9 mouse cellular contexts compared by ENCODE assay signal in the genomic region with DNA sequence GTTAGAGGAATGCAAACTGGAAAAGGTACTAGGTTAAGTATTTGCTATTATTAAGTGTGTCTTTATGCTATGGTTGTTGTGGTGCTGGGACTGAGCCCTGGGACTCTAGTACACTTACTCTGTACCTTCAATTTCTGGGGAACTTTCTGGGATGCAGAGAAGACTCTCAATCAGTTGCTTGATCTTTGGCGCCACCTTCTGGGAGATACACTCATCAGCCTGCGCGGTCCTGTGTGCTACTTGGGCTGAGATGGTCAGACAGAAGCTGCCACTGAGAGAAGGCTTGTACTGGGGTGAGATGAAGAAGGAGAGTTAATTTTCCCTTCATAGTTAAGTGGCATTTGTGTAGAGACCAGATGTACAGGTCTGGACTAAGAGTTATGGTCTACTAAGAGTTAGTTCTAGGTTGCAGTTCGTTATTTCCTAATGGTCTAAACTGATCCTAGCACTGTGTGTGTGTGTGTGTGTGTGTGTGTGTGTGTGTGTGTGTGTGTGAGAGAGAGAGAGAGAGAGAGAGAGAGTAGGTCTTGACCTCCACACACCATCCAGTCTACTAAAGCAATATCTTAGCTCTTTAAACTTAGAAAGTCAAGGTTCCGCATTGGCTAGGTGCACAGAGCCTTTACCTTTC. TPM values are rescaled to one million over a fixed set of nuclear protein-coding genes. Genes with fewer than 3 reads are reported as not detected.
DNase-seq lines count a peak whose midpoint lies in the region; ATAC-seq and TF ChIP-seq lines count a peak whose summit lies in the region.
"Had no signal": no experiment of that assay in that cellular context is flagged by ENCODE, and none has a peak within 500 bp of the region (broad histone marks: within the 10 kb centered on the region; RNA-seq: fewer than 3 reads in every experiment).

No protein-coding gene starts in this region.

- no peak overlapping the region for H3K4me3 ChIP-seq in bone marrow, adult 2 months (replicated peaks; ENCODE audit: control insufficient read depth, low read depth, low read length)
- no peak overlapping the region for H3K4me3 ChIP-seq in embryonic fibroblast, embryonic 13.5 days (ENCODE audit: insufficient read depth, low read length)
- H3K4me3 ChIP-seq in liver, postnatal 0 days (ENCODE audit: low read depth, low read length): no peak overlapping the region
- no peak overlapping the region for H3K4me3 ChIP-seq in neural tube, embryonic 15.5 days (replicated peaks)
- no peak overlapping the region for H3K4me3 ChIP-seq in thymus, adult 2 months (ENCODE audit: control insufficient read depth, insufficient read depth, low read length)
- H3K4me3 ChIP-seq: erythroblast, embryonic 14.5 days had no signal

- no peaks in the 10 kb centered on the region; the same call in 1 of the 2 replicates for H3K4me1 ChIP-seq in bone marrow, adult 2 months (ENCODE audit: control insufficient read depth, insufficient read depth, low read length)
- H3K4me1 ChIP-seq in embryonic fibroblast, embryonic 13.5 days (ENCODE audit: control insufficient read depth, insufficient read depth, low read length): peaks cover 3% of the 10 kb centered on the region; the same call in 1 of the 2 replicates
- no peaks in the 10 kb centered on the region for H3K4me1 ChIP-seq in liver, postnatal 0 days (ENCODE audit: insufficient read depth)
- no peaks in the 10 kb centered on the region for H3K4me1 ChIP-seq in neural tube, embryonic 15.5 days
- no peaks in the 10 kb centered on the region for H3K4me1 ChIP-seq in thymus, adult 2 months (replicated peaks; ENCODE audit: control insufficient read depth, insufficient read depth, low read length)

- H3K27me3 ChIP-seq in liver, postnatal 0 days (ENCODE audit: insufficient read depth, low read length): no peaks in the 10 kb centered on the region
- H3K27me3 ChIP-seq in neural tube, embryonic 15.5 days (replicated peaks): 0 out of 2 replicates have a peak, but pooled peaks cover 5% of the 10 kb centered on the region
- H3K27me3 ChIP-seq in thymus, adult 2 months (ENCODE audit: control insufficient read depth, insufficient read depth, low read length): no peaks in the 10 kb centered on the region

- no peak for TF ChIP-seq EP300 in liver, postnatal 0 days (IDR thresholded peaks at IDR 0.05; ENCODE audit: low read depth)

- no peaks in the 10 kb centered on the region for H3K9me3 ChIP-seq in liver, postnatal 0 days (ENCODE audit: low read length)
- no peaks in the 10 kb centered on the region for H3K9me3 ChIP-seq in neural tube, embryonic 15.5 days (replicated peaks)

- no peak overlapping the region for H3K9ac ChIP-seq in liver, postnatal 0 days (replicated peaks)
- no peak overlapping the region for H3K9ac ChIP-seq in neural tube, embryonic 15.5 days (replicated peaks)

- no peak; the same call in 1 of the 2 replicates for ATAC-seq in liver, postnatal 0 days
- ATAC-seq in neural tube, embryonic 15.5 days (ENCODE audit: low FRiP score): peak; percentile 88

- no peak overlapping the region for H3K4me2 ChIP-seq in liver, postnatal 0 days (ENCODE audit: low read depth, low read length)
- H3K4me2 ChIP-seq in neural tube, embryonic 15.5 days: no peak overlapping the region

- intact Hi-C loops in heart, postnatal 10 days (cut with DNase I): loop anchor here (1.0 to 10.0 kb wide), 3 partner anchors 66 to 238 kb away; partner anchors contain the start of gene Snapin

- WGBS in bone marrow, adult 2 months: 36% methylated on average over 5 of the region's 5 CpGs
- 37% methylated on average over 5 of the region's 5 CpGs for WGBS in liver, postnatal 0 days (ENCODE audit: insufficient replicate concordance)
- 39% methylated on average over 5 of the region's 5 CpGs for WGBS in neural tube, embryonic 15.5 days
- 39% methylated on average over 5 of the region's 5 CpGs for WGBS in thymus, adult 2 months

- no peak overlapping the region for H3K27ac ChIP-seq in bone marrow, adult 2 months (ENCODE audit: control insufficient read depth, insufficient read depth, low read depth, low read length, poor library complexity)
- H3K27ac ChIP-seq in embryonic fibroblast, embryonic 13.5 days (ENCODE audit: insufficient read depth, low read length): no peak overlapping the region
- no peak overlapping the region for H3K27ac ChIP-seq in liver, postnatal 0 days (ENCODE audit: low read depth)
- H3K27ac ChIP-seq in neural tube, embryonic 15.5 days (replicated peaks): no peak overlapping the region
- no peak overlapping the region for H3K27ac ChIP-seq in thymus, adult 2 months (ENCODE audit: control insufficient read depth, insufficient read depth, low read length)

- TF ChIP-seq POLR2A in bone marrow, adult 2 months (IDR thresholded peaks at IDR 0.05; ENCODE audit: borderline replicate concordance, control insufficient read depth, low read depth, low read length): no peak
- no peak for TF ChIP-seq POLR2A in embryonic fibroblast, embryonic 13.5 days (IDR thresholded peaks at IDR 0.05; ENCODE audit: low read depth, low read length)
- no peak for TF ChIP-seq POLR2A in thymus, adult 2 months (IDR thresholded peaks at IDR 0.05; ENCODE audit: control insufficient read depth, extremely low read depth, insufficient read depth, low read length, poor library complexity)

- DNase-seq in CD4-positive, CD25-positive, alpha-beta regulatory T cell, adult 2 months (ENCODE audit: low read depth, low spot score): peak; percentile 78
- DNase-seq in heart, postnatal 10 days: peak; percentile 76 to 87
- peak; percentile 61 to 86 for DNase-seq in kidney, postnatal 36 days
- DNase-seq in liver, postnatal 0 days: peak; percentile 62
- DNase-seq in thymus, adult 2 months: peak; percentile 64

- TF ChIP-seq CTCF in bone marrow, adult 2 months (IDR thresholded peaks at IDR 0.05; ENCODE audit: control insufficient read depth, insufficient read depth, low read length): peak; percentile 71
- TF ChIP-seq CTCF in embryonic fibroblast, embryonic 13.5 days (IDR thresholded peaks at IDR 0.05; ENCODE audit: borderline replicate concordance, insufficient read depth, low read length): peak; percentile 62; the same call in 1 of the 2 replicates
- TF ChIP-seq CTCF in liver, postnatal 0 days (IDR thresholded peaks at IDR 0.05; ENCODE audit: low read depth): peak; percentile 79
- TF ChIP-seq CTCF in thymus, adult 2 months (IDR thresholded peaks at IDR 0.05; ENCODE audit: borderline replicate concordance, control insufficient read depth, extremely low read depth, insufficient read depth, low read length, poor library complexity): no peak

- no peaks in the 10 kb centered on the region for H3K36me3 ChIP-seq in liver, postnatal 0 days (replicated peaks; ENCODE audit: insufficient read depth, low read length)
- no peaks in the 10 kb centered on the region for H3K36me3 ChIP-seq in neural tube, embryonic 15.5 days
- no peaks in the 10 kb centered on the region for H3K36me3 ChIP-seq in thymus, adult 2 months (ENCODE audit: control insufficient read depth, insufficient read depth, low read length)

RNA-seq across cellular contexts. Expression of gene S100a7a, which starts 0.8 kb away (rescaled TPM):
- 1.0 TPM in 1 of 2 replicates, not detected in the other for polyA plus RNA-seq in bone marrow, adult 2 months (2011; ENCODE audit: insufficient read depth, insufficient read length, low replicate concordance, missing spikeins)
- 1.9 and 2.2 TPM in 2 replicates for polyA plus RNA-seq in embryonic fibroblast, embryonic 13.5 days (2011; ENCODE audit: insufficient read length, low read depth, missing spikeins)
- total RNA-seq in heart, postnatal 10 days (2021): under 1 TPM in 1 of 2 experiments, not detected in 1; 0.20 TPM
- not detected in 2 replicates for polyA plus RNA-seq in liver, postnatal 0 days (2015; fragmentation: Nextera tagmentation; extraction: Ambion mirVana)
- not detected in 2 replicates for polyA plus RNA-seq in neural tube, embryonic 15.5 days (2015; fragmentation: Nextera tagmentation; extraction: Ambion mirVana)
- 0.32 and 0.42 TPM in 2 replicates for polyA plus RNA-seq in thymus, adult 2 months (2012; rRNA removed)
- polyA plus RNA-seq: erythroblast, embryonic 14.5 days had no signal

RNA-seq across cellular contexts. Expression of gene S100a8, which starts 15.8 kb away (rescaled TPM):
- 4,508 and 18,334 TPM in 2 replicates for polyA plus RNA-seq in bone marrow, adult 2 months (2011; ENCODE audit: insufficient read depth, insufficient read length, low replicate concordance, missing spikeins)
- not detected in 2 replicates for polyA plus RNA-seq in embryonic fibroblast, embryonic 13.5 days (2011; ENCODE audit: insufficient read length, low read depth, missing spikeins)
- total RNA-seq in heart, postnatal 10 days (2021): 1 to 10 TPM; 3.7 to 4.7 TPM
- polyA plus RNA-seq in liver, postnatal 0 days (2015; fragmentation: Nextera tagmentation; extraction: Ambion mirVana): 3,883 and 4,059 TPM in 2 replicates
- 9.2 and 16.0 TPM in 2 replicates for polyA plus RNA-seq in neural tube, embryonic 15.5 days (2015; fragmentation: Nextera tagmentation; extraction: Ambion mirVana)
- 13.3 and 13.8 TPM in 2 replicates for polyA plus RNA-seq in thymus, adult 2 months (2012; rRNA removed)
- polyA plus RNA-seq: erythroblast, embryonic 14.5 days had no signal

RNA-seq across cellular contexts. Expression of gene S100a6, which starts 40.3 kb away (rescaled TPM):
- polyA plus RNA-seq in bone marrow, adult 2 months (2011; ENCODE audit: insufficient read depth, insufficient read length, low replicate concordance, missing spikeins): 391 and 969 TPM in 2 replicates
- polyA plus RNA-seq in embryonic fibroblast, embryonic 13.5 days (2011; ENCODE audit: insufficient read length, low read depth, missing spikeins): 3,458 and 7,173 TPM in 2 replicates
- 10 to 100 TPM; 81.8 to 85.3 TPM for total RNA-seq in heart, postnatal 10 days (2021)
- polyA plus RNA-seq in liver, postnatal 0 days (2015; fragmentation: Nextera tagmentation; extraction: Ambion mirVana): 49.1 and 55.6 TPM in 2 replicates
- 43.6 and 90.4 TPM in 2 replicates for polyA plus RNA-seq in neural tube, embryonic 15.5 days (2015; fragmentation: Nextera tagmentation; extraction: Ambion mirVana)
- 62.7 and 96.8 TPM in 2 replicates for polyA plus RNA-seq in thymus, adult 2 months (2012; rRNA removed)
- polyA plus RNA-seq: erythroblast, embryonic 14.5 days had no signal

RNA-seq across cellular contexts. Expression of gene S100a9, which starts 42.5 kb away (rescaled TPM):
- polyA plus RNA-seq in bone marrow, adult 2 months (2011; ENCODE audit: insufficient read depth, insufficient read length, low replicate concordance, missing spikeins): 8,678 and 25,400 TPM in 2 replicates
- not detected in 2 replicates for polyA plus RNA-seq in embryonic fibroblast, embryonic 13.5 days (2011; ENCODE audit: insufficient read length, low read depth, missing spikeins)
- total RNA-seq in heart, postnatal 10 days (2021): 1 to 10 TPM; 5.2 to 6.7 TPM
- polyA plus RNA-seq in liver, postnatal 0 days (2015; fragmentation: Nextera tagmentation; extraction: Ambion mirVana): 2,494 and 2,662 TPM in 2 replicates
- 6.2 and 12.6 TPM in 2 replicates for polyA plus RNA-seq in neural tube, embryonic 15.5 days (2015; fragmentation: Nextera tagmentation; extraction: Ambion mirVana)
- polyA plus RNA-seq in thymus, adult 2 months (2012; rRNA removed): 13.6 and 14.4 TPM in 2 replicates

RNA-seq across cellular contexts. Expression of gene S100a5, which starts 44.7 kb away (rescaled TPM):
- not detected in 2 replicates for polyA plus RNA-seq in bone marrow, adult 2 months (2011; ENCODE audit: insufficient read depth, insufficient read length, low replicate concordance, missing spikeins)
- polyA plus RNA-seq in embryonic fibroblast, embryonic 13.5 days (2011; ENCODE audit: insufficient read length, low read depth, missing spikeins): not detected in 2 replicates
- total RNA-seq in heart, postnatal 10 days (2021): not detected
- polyA plus RNA-seq in liver, postnatal 0 days (2015; fragmentation: Nextera tagmentation; extraction: Ambion mirVana): not detected in 2 replicates
- not detected in 2 replicates for polyA plus RNA-seq in neural tube, embryonic 15.5 days (2015; fragmentation: Nextera tagmentation; extraction: Ambion mirVana)
- not detected in 2 replicates for polyA plus RNA-seq in thymus, adult 2 months (2012; rRNA removed)
- polyA plus RNA-seq: erythroblast, embryonic 14.5 days had no signal

Comparison
In these comparisons a context has a peak if more than half of its experiments do, and no peak if none do; other contexts are left out.
1. RNA of gene S100a8, which starts 15.8 kb away (polyA plus RNA-seq): 4,508 to 18,334 TPM in bone marrow, adult 2 months and 3,883 to 4,059 TPM in liver, postnatal 0 days; 13.3 to 13.8 TPM in thymus, adult 2 months, 9.2 to 16.0 TPM in neural tube, embryonic 15.5 days and not detected in embryonic fibroblast, embryonic 13.5 days; every median in the first group is over 100 times any median in the second.
2. Peak in every context shown above with its lines, with median percentiles within 50 percentile points of each other: DNase-seq.